Mouse (Mus musculus): Measurements from ENCODE around the gene Fbxl15. TPM values are rescaled to one million over a fixed set of nuclear protein-coding genes. Genes with fewer than 3 reads are reported as not detected.

Fbxl15 gene
- total RNA-seq (2023; ENCODE audit: inconsistent age): 4.8 to 6.3 TPM (median 5.6 TPM) in 4 replicates

GRCm38 (mm10) chr19:46328081-46329030 lies at the start of gene Fbxl15:
Gene Fbxl15, plus strand, starts transcription at chr19:46328184.

GRCm38 (mm10) chr19:46304216-46304841 lies 23.7 kb upstream of the Fbxl15 start, which contains the start of gene Nfkb2:
Gene Nfkb2, plus strand, starts transcription at chr19:46304320.

GRCm38 (mm10) chr19:46326756-46327305 lies 1.2 kb upstream of the Fbxl15 start, which contains the start of gene Psd:
Gene Psd, minus strand, starts transcription at chr19:46327156.

GRCm38 (mm10) chr19:46338331-46338936 lies 10.4 kb downstream of the Fbxl15 start, which contains the start of gene Cuedc2:
Gene Cuedc2, minus strand, starts transcription at chr19:46338702.

GRCm38 (mm10) chr19:46350168-46350932 lies 22.4 kb downstream of the Fbxl15 start, which contains the start of gene 2310034G01Rik:
Gene 2310034G01Rik, minus strand, starts transcription at chr19:46350302.

Other genes starting within 250 kb of the Fbxl15 start
- not detected in 4 replicates for gene Elovl3, start 196.3 kb upstream of the Fbxl15 start, total RNA-seq (2023; ENCODE audit: inconsistent age)
- not detected in 4 replicates for gene Pitx3, start 179.9 kb upstream of the Fbxl15 start, total RNA-seq (2023; ENCODE audit: inconsistent age)
- gene Gbf1, start 175.7 kb upstream of the Fbxl15 start, total RNA-seq (2023; ENCODE audit: inconsistent age): 114 to 128 TPM (median 121 TPM) in 4 replicates
- 232 to 244 TPM (median 239 TPM) in 4 replicates for gene Nfkb2, start 23.9 kb upstream of the Fbxl15 start, total RNA-seq (2023; ENCODE audit: inconsistent age)
- gene Psd, start 1.0 kb upstream of the Fbxl15 start, total RNA-seq (2023; ENCODE audit: inconsistent age): 0.38 to 2.4 TPM (median 1.3 TPM) in 4 replicates
- gene Cuedc2, start 10.5 kb downstream of the Fbxl15 start, total RNA-seq (2023; ENCODE audit: inconsistent age): 61.9 to 71.2 TPM (median 66.9 TPM) in 4 replicates
- gene Mfsd13a, start 12.9 kb downstream of the Fbxl15 start, total RNA-seq (2023; ENCODE audit: inconsistent age): 0.57 to 0.80 TPM (median 0.61 TPM) in 3 of 4 replicates, not detected in the other
- not detected in 4 replicates for gene 2310034G01Rik, start 22.1 kb downstream of the Fbxl15 start, total RNA-seq (2023; ENCODE audit: inconsistent age)
- 90.2 to 98.4 TPM (median 95.7 TPM) in 4 replicates for gene Actr1a, start 67.6 kb downstream of the Fbxl15 start, total RNA-seq (2023; ENCODE audit: inconsistent age)
- 39.9 to 46.2 TPM (median 44.2 TPM) in 4 replicates for gene Sufu, start 68.7 kb downstream of the Fbxl15 start, total RNA-seq (2023; ENCODE audit: inconsistent age)
- 61.7 to 73.8 TPM (median 71.9 TPM) in 4 replicates for gene Trim8, start 173.5 kb downstream of the Fbxl15 start, total RNA-seq (2023; ENCODE audit: inconsistent age)
- 9.0 to 17.3 TPM (median 13.5 TPM) in 4 replicates for gene Arl3, start 245.0 kb downstream of the Fbxl15 start, total RNA-seq (2023; ENCODE audit: inconsistent age)
- 10.3 to 15.9 TPM (median 14.5 TPM) in 4 replicates for gene Sfxn2, start 245.2 kb downstream of the Fbxl15 start, total RNA-seq (2023; ENCODE audit: inconsistent age)